Mouse (Mus musculus) liver, embryonic 14.5 days (tissue): ENCODE measurements at regions not wholly inside any gene's neighbourhood (a gene's known extent, or its start where the extent isn't known, plus 50 kb on each side); places are given as distances from the start of the nearest gene placed in this dataset.

ENCODE experiments used
- ATAC-seq: fragments of 200-750 bp; cut with Nextera tagmentation; 2 replicates; pipeline ENCODE4 v1.8.0; 2017; ENCODE audit warnings: moderate number of reproducible peaks, mild to moderate bottlenecking, moderate library complexity; ENCODE audit not compliant: insufficient read depth
- DNase-seq, 3 experiments: peaks; one replicate each; pipeline ENCODE4 v3.0.0-alpha.2; 2012 to 2013; ENCODE audit warnings: low read depth in 3 of 3, low spot score in 3 of 3
- H3K27ac ChIP-seq: fragments of 300-500 bp; sonication (generic); 2 replicates; pipeline ENCODE4 v1.5.1; 2014; ENCODE audit warnings: moderate library complexity, mild to moderate bottlenecking, control low read depth, inconsistent platforms
- H3K27me3 ChIP-seq: fragments of 300-500 bp; sonication (generic); 2 replicates; pipeline ENCODE4 v1.6.1; 2014; ENCODE audit warnings: mild to moderate bottlenecking, low read length, moderate library complexity; ENCODE audit not compliant: control insufficient read depth, insufficient read depth
- H3K36me3 ChIP-seq: fragments of 300-500 bp; sonication (generic); replicated peaks from 2 replicates; pipeline ENCODE4 v1.6.1; 2014; ENCODE audit warnings: low read depth; ENCODE audit not compliant: control insufficient read depth, insufficient read depth
- H3K4me1 ChIP-seq, 2 experiments: fragments of 200-500 bp in 1 of 2; fragments of 300-500 bp in 1 of 2; sonication (generic) in 1 of 2; replicated peaks; 2 replicates each; pipeline ENCODE4 v1.6.1; 2012 to 2014; ENCODE audit warnings: antibody characterized with exemption in 1 of 2, inconsistent platforms in 1 of 2, low read length in 1 of 2; ENCODE audit not compliant: control insufficient read depth in 2 of 2, insufficient read depth in 2 of 2
- H3K4me2 ChIP-seq: fragments of 300-500 bp; sonication (generic); 2 replicates; pipeline ENCODE4 v1.6.1; 2014; ENCODE audit warnings: low read depth, mild to moderate bottlenecking, control low read depth, moderate library complexity
- H3K4me3 ChIP-seq, 2 experiments: fragments of 200-500 bp in 1 of 2; fragments of 300-500 bp in 1 of 2; sonication (generic) in 1 of 2; 2 replicates each; pipeline ENCODE4 v1.5.1; 2012 to 2014; ENCODE audit warnings: low read depth in 2 of 2, low read length in 2 of 2, mild to moderate bottlenecking in 2 of 2, control low read depth in 1 of 2, inconsistent platforms in 1 of 2, moderate library complexity in 1 of 2; ENCODE audit not compliant: insufficient read depth in 1 of 2
- H3K9ac ChIP-seq: fragments of 300-500 bp; sonication (generic); replicated peaks from 2 replicates; pipeline ENCODE4 v1.6.1; 2014; ENCODE audit warnings: mild to moderate bottlenecking, control low read depth, moderate library complexity
- H3K9me3 ChIP-seq: fragments of 300-500 bp; sonication (generic); 2 replicates; pipeline ENCODE4 v1.6.1; 2016; ENCODE audit warnings: low read length, mixed read lengths; ENCODE audit not compliant: control insufficient read depth
- CTCF ChIP-seq: IDR thresholded peaks from 2 replicates; pipeline ENCODE4 v1.5.1; 2016; ENCODE audit warnings: antibody characterized with exemption, low read depth, control low read depth
- EP300 ChIP-seq: IDR thresholded peaks from 2 replicates; pipeline ENCODE4 v1.6.1; 2016; ENCODE audit warnings: antibody characterized with exemption, low read depth
- WGBS: fragments of 180-500 bp; shearing (Covaris S2); extraction: QIAGEN DNeasy Blood & Tissue Kit; methylation state at CpG from one replicate; pipeline ENCODE4 v1.1.7; 2014; ENCODE audit not compliant: insufficient replicate concordance; 5-methylcytosine and 5-hydroxymethylcytosine counted together

GRCm38 (mm10) chr6:117670337-117670736, 170.6 kb upstream of the Zfp637 start:
- no peaks in the 10 kb centered on the region for H3K27me3 ChIP-seq
- H3K9ac ChIP-seq = no peak overlapping the region
- H3K9me3 ChIP-seq = no peaks in the 10 kb centered on the region
- 39% methylated on average over 3 of the region's 3 CpGs for WGBS
- ATAC-seq (no peak), DNase-seq (no peak)
- H3K27ac ChIP-seq = no peak overlapping the region
- TF ChIP-seq EP300 (no peak), CTCF (no peak)
- H3K36me3 ChIP-seq = no peaks in the 10 kb centered on the region
- no peak overlapping the region for H3K4me3 ChIP-seq
- no peak overlapping the region for H3K4me2 ChIP-seq
- no peaks in the 10 kb centered on the region for H3K4me1 ChIP-seq

GRCm38 (mm10) chr6:117670792-117671525, 170.0 kb upstream of the Zfp637 start:
- TF ChIP-seq EP300 (no peak), CTCF (no peak)
- no peak for ATAC-seq
- Histone ChIP-seq H3K9ac (no peak overlapping the region), H3K27ac (no peak overlapping the region), H3K27me3 (no peaks in the 10 kb centered on the region), H3K36me3 (no peaks in the 10 kb centered on the region), H3K4me2 (no peak overlapping the region), H3K9me3 (no peaks in the 10 kb centered on the region), H3K4me1 (no peaks in the 10 kb centered on the region), H3K4me3 (no peak overlapping the region)
- WGBS = 78% methylated on average over 17 of the region's 17 CpGs
- DNase-seq = no peak

- TF ChIP-seq EP300 (no peak), CTCF (peak; percentile 95)
- Histone ChIP-seq H3K4me3 (no peak overlapping the region), H3K4me1 (no peaks in the 10 kb centered on the region), H3K36me3 (no peaks in the 10 kb centered on the region), H3K4me2 (no peak overlapping the region), H3K27me3 (no peaks in the 10 kb centered on the region), H3K27ac (no peak overlapping the region), H3K9me3 (no peaks in the 10 kb centered on the region), H3K9ac (no peak overlapping the region)
- 29% methylated on average over 15 of the region's 15 CpGs for WGBS
- ATAC-seq = no peak
- DNase-seq = peak in 2 of 3 experiments; percentile 7 to 20
Measured at GRCm38 (mm10) chr6:117675059-117675800, 165.8 kb upstream of the Zfp637 start.

- Histone ChIP-seq H3K4me3 (no peak overlapping the region), H3K9ac (no peak overlapping the region), H3K36me3 (no peaks in the 10 kb centered on the region), H3K4me1 (no peaks in the 10 kb centered on the region), H3K27me3 (no peaks in the 10 kb centered on the region), H3K9me3 (no peaks in the 10 kb centered on the region), H3K27ac (no peak overlapping the region), H3K4me2 (no peak overlapping the region)
- DNase-seq (no peak), ATAC-seq (no peak)
- WGBS = 33% methylated on average over 10 of the region's 10 CpGs
- TF ChIP-seq CTCF = no peak
- TF ChIP-seq EP300 = no peak
Measured at GRCm38 (mm10) chr6:117676064-117676821, 164.7 kb upstream of the Zfp637 start.

- Histone ChIP-seq H3K36me3 (no peaks in the 10 kb centered on the region), H3K4me2 (no peak overlapping the region), H3K27me3 (no peaks in the 10 kb centered on the region), H3K27ac (no peak overlapping the region), H3K9me3 (no peaks in the 10 kb centered on the region), H3K9ac (no peak overlapping the region), H3K4me3 (no peak overlapping the region), H3K4me1 (no peaks in the 10 kb centered on the region)
- TF ChIP-seq CTCF = no peak
- ATAC-seq = no peak
- no peak for DNase-seq
- WGBS = 20% methylated on average over 7 of the region's 7 CpGs
Measured at GRCm38 (mm10) chr6:117677062-117677461, 163.9 kb upstream of the Zfp637 start.
